Mouse (Mus musculus) urinary bladder, adult 2 months (tissue): ENCODE measurements around the gene Ppm1h. TPM values are rescaled to one million over a fixed set of nuclear protein-coding genes. Genes with fewer than 3 reads are reported as not detected.

ENCODE experiments used
- DNase-seq: peaks from one replicate; pipeline ENCODE4 v3.0.0; 2022; ENCODE audit warnings: low spot score
- polyA plus RNA-seq: library from polyadenylated mRNA; depleted of rRNA; stranded (reverse); fragments of >200 nt; gene quantifications from 2 replicates; pipeline ENCODE4 v1.2.3, GENCODE M21; 2012

Ppm1h gene
- polyA plus RNA-seq, 1 experiment = 20.9 TPM

GRCm38 (mm10) chr10:122857155-122857554 is 178.6 kb downstream of the Ppm1h start:
- no peak for DNase-seq

- DNase-seq = no peak
Observed at GRCm38 (mm10) chr10:122858904-122859641, 180.5 kb downstream of the Ppm1h start.

- DNase-seq = no peak
Observed at GRCm38 (mm10) chr10:122859642-122859997, 181.1 kb downstream of the Ppm1h start.

GRCm38 (mm10) chr10:122860076-122860475 is 181.5 kb downstream of the Ppm1h start:
- no peak for DNase-seq

GRCm38 (mm10) chr10:122861696-122862385 is 183.3 kb downstream of the Ppm1h start:
- DNase-seq = no peak

- DNase-seq = no peak
Observed at GRCm38 (mm10) chr10:122862386-122863023, 183.9 kb downstream of the Ppm1h start.

- DNase-seq = no peak
Observed at GRCm38 (mm10) chr10:122869865-122870503, 191.4 kb downstream of the Ppm1h start.

GRCm38 (mm10) chr10:122870848-122871494 is 192.4 kb downstream of the Ppm1h start:
- DNase-seq = no peak

- no peak for DNase-seq
Observed at GRCm38 (mm10) chr10:122872720-122873119, 194.2 kb downstream of the Ppm1h start.

- no peak for DNase-seq
Observed at GRCm38 (mm10) chr10:122876964-122877363, 198.4 kb downstream of the Ppm1h start.

- DNase-seq = no peak
Observed at GRCm38 (mm10) chr10:122877436-122877835, 198.9 kb downstream of the Ppm1h start.

GRCm38 (mm10) chr10:122881456-122881855 is 202.9 kb downstream of the Ppm1h start:
- DNase-seq = no peak

- DNase-seq = no peak
Observed at GRCm38 (mm10) chr10:122882614-122883013, 204.1 kb downstream of the Ppm1h start.

- DNase-seq = no peak
Observed at GRCm38 (mm10) chr10:122883823-122884743, 205.5 kb downstream of the Ppm1h start.

- no peak for DNase-seq
Observed at GRCm38 (mm10) chr10:122885301-122885700, 206.7 kb downstream of the Ppm1h start.

GRCm38 (mm10) chr10:122886055-122886915 is 207.7 kb downstream of the Ppm1h start:
- DNase-seq = no peak

GRCm38 (mm10) chr10:122886916-122887527 is 208.5 kb downstream of the Ppm1h start:
- no peak for DNase-seq

GRCm38 (mm10) chr10:122887528-122888183 is 209.1 kb downstream of the Ppm1h start:
- no peak for DNase-seq
